Mouse (Mus musculus): ENCODE data around the gene Dip2b.

DNA sequence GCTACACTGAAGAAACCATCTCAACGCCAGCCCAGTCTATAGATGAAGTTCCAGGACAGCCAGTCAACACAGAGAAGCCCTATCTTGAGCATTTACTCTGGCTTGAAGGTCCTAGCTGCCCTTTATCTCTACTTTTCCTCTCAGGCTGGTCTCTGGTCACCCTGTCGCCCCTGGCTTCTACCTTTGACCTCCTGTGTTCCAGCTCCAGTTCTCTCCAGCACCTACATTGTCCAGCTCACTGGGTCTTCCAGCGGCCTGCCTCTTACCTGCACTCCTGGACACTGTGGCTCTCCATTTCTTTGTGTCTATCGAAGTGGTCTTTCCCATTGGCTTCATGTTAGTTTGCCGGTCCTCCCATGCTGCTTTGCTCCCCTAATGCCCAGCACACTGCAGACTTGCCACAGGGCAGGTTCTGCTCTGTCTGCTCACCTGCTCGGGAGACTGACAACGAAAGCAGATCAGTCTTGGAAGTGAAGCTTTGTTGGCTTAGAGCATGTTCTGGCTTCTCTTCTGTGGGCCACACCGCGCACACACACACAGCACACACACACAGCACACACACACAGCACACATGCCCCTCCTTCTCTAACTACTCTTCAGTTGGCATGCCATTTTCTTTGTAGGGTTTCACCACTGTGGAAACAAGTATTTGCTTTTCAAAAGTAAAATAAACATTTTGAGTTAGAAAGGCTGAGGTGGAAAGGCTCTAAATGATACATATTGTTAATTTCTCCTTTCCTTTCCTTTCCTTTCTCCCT, 35.4 kb downstream of the Dip2b start:
- TF ChIP-seq CTCF (conservative IDR thresholded peaks at IDR 0.05; ENCODE audit: insufficient read depth, insufficient read length, low read depth, low read length), result no peak
- no peak for TF ChIP-seq POLR2A (IDR thresholded peaks at IDR 0.05; ENCODE audit: low read depth, low read length)
